Mouse (Mus musculus) kidney, adult 11 months (tissue): ENCODE data around the gene Hmg20b.

Source experiments
- DNase-seq: peaks from one replicate; pipeline ENCODE4 v3.0.0; 2022

Hmg20b gene

DNA sequence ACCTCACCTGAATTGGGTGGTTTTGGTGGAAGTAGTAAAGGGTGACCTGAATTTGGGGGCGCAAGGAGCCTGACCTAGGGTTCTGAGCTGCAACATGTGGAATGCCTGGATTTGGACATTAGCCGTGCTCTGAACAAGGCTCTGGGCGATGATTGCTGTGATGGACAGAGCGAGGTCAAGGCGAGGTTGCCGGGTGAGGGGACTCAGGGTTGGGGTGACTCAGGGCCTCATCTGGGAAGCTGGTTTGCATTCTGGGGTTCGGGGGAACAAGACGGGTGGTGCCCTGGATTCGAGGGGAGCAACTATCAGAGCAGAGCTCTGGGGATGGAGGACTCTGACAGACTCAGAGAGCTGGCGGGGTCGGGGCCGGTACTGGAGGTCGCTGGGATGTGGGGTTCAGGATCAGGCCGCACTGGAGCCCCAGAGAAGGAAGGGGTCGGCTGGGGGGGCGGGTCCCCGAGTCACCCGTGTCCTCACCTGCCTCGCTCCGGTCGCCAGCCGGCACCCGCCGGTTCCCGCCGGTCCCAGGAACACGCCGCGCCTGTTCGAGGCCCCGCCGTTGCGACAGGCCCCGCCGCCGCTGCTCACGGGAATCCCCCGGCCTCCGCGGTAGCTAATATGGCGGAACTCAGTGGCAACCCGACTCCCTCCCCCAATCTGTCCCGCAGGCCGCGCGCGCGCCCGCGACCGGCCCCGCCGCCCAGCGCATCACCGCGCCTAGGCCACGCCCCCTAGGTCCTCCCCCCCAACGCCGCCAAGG is 27.7 kb upstream of the Hmg20b start, which contains the start of gene Fzr1:
Gene Fzr1, minus strand, starts transcription at position 724 of the 760 bp plus-strand sequence.
- DNase-seq, result no peak

DNA sequence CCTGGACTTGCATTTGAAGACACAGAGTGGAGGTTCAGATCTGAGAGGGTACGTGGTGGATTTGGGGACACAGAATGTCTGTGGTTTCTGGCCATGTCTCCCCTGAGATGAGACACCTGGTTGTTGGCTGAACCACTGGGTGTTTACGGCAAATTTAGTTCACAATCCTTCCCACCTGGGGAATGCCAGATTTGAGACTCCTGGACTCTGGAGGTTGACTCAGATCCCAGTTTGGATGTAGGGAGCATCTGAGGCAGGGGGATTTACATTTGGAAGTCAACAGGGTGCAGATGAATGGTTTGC is 27.0 kb upstream of the Hmg20b start:
- DNase-seq, result no peak

DNA sequence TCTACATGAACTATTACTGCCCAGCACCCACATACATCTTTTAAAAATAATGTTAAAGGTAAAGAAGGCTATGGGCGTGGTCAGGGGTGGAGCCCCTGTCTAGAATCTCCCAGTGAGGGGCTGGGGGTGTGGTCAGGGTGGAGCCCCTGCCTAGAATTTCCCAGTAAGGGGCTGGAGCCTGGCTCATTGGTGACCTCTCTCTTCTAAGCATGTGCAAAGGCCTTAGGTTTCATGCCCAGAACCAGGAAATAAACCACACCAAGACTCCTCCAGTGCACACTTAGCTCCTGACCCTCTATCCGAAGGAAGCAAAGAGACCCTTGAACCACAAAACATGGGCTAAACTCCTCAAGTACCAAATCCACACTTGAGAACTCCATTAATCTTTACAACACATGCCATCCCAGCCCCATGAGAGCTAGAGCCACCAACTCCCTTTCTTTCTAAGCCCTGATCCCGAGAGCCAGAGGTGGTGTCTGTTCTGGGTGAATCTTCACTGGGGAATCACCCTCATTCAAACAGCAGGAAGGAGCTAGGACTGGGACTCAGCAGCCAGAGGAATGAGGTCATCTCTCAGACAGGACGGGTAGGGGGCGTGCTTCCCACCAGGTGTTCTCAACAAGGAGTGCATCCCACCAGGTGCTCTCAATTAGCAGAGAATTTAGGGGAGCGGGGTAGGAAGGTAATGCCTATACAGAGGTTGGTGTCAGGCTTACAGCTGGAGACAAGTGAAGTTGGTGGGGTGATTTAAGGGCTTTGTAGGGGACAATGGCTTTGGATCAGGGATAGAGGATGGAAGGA is 26.5 kb upstream of the Hmg20b start:
- no peak for DNase-seq

DNA sequence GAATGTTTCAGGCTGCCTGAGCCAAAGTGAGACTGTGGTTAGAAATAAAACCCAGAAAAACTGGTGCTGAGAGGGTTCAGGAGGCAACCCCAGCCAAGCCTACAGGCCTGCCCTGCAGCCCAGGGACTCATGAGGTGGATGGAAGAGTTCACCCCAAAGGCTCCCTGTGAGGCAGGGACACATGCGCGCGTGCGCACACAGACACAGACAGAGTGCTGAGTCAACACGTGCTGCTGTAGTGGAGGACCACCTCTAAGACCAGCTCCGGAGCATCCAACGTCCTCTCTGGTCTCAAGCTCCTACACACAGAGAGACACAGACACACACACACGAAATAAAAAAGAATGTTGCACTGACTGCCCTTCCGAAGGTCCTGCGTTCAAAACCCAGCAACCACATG is 25.0 kb upstream of the Hmg20b start:
- no peak for DNase-seq

DNA sequence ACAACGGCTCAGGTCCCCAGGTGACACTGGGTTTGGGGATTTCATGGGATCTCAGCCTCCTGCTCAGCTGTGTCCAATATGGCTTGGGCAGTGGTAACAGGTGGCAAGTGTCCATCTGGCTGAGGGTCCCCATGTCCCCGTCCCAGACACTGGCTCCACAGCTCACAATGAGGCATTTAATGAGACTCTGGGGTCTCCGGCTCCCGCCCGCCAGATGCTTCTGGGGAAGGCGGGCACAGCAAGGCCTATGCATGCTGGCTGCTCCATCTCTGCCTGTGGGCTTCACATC is 16.9 kb upstream of the Hmg20b start:
- no peak for DNase-seq

DNA sequence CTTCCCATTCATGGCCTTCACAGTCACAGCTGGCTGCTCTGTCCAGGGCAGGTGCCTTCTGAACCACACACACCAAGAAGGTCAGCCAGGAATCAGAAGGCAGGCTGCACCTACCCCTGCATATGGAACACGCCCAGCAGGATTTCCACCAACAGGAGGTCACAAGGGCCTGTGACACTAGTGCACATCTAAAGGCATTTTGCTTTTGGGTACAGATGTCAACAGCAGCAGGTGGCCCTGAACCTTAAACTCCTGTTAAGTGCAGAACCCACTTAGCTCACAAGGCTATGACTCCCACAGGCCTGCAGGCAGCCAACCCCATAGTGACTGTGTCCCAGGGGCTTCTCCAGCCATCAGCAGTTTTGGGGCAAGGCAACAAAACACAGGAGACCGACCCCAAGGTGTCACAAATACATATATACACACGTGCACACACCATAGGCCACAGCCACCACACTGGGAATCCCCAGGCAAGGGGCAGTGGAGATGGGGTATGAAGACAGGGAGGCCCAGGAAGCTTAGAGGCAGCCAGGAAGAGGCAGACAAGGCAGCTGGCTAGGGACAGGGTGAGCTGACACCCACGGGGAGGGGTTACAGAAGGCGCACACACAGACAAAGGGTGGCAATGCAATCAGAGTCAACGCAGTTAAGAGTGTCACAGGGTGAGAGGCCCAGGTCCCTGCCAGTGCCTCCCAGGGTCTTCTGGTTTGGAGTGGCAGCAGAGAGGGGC is 16.4 kb upstream of the Hmg20b start:
- no peak for DNase-seq

DNA sequence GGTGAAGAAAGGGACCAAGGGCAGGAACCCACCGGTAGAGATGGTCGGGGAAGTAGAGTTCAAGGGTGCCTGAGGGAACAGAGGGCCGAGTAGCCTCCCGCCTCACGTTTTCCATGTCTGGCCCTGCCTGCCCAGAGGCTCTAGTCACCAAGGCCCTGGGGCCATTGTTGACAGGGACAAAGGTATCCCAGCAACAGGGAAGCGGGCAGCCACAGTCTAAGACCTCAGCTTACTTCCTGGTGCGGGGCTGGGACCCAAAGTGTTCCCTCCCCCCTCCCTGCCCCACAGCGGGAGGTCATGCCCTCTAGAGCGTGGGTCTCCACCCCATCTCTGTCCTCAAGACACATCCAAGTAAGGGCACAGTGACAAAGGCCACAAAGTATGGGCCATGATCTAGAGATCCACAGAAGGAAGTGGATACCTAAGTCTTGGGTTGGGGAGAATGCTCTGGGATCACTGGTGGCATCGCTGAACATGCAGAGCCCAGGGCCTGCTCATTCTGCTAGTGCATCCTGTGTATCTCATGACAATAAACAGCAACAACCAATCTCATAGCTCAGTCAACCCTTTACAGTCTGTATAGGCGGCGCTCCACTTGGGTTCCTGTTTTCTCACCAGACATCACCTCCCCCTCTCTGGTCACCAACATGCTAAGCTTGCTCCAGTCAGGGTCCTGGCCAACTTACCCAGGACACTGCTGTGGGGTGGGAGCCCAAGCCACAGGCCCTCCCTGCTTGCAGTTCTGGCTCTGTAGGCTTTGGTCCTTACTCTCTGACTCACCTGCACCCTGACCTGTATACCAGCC is 15.6 kb upstream of the Hmg20b start, which contains the start of gene 4930404N11Rik:
Gene 4930404N11Rik, minus strand, starts transcription at position 145 of the 805 bp plus-strand sequence.
- DNase-seq, result no peak

DNA sequence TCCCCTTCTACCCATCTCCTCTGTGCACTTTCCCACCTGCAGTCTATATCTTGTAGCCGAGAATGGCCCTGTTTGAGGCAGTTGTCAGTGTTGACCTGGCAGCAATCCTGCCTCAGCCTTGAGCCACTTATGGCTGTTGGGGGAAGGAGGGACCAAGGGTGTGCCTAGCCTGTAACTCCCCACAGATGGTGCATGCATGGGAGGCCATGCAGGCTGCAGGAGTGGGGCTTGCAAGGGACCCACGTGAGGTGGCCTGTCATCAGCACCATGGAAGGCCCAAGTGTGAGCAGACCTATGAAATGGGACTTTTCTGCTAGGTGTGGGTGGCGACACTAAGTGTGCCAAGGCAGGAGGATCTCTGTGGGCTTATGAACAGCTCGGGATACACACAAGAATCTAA is 14.8 kb upstream of the Hmg20b start:
- no peak for DNase-seq

DNA sequence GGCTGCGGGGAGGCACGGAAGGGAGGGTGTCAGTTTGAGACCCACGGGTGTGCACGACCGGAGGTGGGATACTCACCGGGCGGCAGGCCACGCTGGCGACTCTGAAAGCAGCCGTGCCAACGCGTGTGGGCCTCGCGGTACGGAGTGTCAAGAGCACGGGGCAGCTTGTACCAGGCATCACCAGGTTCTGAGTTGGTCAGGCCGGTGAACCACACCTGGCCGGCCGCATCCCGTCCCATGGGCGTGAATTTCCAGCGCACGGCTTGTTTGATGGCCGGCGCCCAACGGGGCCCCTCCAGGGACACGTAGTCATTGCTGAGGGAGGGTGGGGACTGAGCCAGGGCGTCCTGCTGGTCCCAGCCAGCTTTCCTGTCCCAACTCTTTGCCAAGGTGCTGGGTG is 14.4 kb upstream of the Hmg20b start:
- DNase-seq, result no peak

DNA sequence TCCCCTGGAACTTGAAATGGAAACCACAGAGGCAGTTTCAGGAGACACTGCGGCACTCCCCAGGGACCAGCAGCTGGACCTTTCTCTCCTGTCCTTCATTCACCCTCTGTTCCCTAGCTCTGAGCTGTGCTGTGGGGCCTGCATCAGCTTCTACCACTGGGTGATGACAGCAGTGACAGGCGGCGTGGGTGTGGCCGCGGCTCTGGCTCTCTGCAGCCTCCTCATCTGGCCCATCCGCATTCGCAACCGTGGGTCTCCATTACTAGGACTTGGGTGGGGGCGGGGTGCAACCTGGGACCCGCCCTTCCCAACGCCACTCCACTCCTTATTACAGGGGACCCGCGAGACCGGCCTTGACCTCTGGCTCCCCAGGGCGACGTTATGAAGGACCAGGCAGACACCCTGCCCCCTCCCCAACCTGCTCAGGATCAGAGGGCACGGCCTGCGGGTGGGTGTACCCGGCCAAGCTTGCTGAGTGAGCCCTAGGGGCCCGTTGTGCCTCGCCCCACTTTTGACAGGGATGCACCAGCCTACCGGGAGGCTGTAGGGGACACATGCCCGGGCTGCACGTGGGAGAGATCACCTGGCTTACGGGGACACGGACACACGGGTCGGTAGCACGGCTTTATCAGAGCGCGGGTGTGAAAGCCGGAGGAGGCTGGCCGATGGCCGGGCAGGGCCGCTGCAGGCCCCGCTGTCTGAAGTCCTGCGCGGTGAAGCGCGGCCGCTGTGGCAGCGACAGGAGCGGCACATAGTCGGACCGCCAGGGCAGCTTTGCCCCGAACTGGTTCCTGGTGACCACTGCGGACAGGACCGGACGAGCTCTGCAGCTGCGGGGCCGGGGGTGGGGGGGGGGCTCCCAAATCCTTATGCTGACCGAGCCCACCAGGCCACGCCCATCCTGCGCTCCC is 13.4 kb upstream of the Hmg20b start:
- DNase-seq, result no peak

DNA sequence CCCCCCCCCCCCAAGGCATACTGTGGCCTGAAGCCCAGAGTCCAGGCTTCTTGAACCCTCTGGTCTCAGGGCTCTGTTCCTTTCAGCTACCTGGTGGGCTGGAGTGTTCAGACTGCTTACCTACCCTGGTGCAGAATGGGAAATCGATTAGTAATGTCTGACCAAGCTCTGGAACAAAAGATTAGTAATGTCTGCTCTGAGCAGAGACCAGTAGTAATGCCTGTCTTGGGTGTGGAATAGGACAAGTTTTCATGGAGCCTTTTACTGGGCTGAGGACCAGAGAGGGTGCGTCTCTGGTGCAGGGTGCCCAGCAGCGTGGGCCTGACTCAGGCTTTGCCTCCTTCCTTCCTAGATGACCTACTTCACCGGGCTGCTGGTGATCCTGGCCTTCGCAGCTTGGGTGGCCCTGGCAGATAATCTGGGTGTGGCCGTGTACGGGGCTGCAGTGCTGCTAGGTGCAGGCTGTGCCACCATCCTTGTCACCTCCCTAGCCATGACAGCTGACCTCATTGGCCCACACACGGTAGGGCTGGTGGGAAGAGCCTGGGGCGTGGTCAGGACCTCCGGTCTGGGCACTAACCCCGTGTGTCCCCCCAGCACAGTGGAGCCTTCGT is 12.2 kb upstream of the Hmg20b start:
- DNase-seq, result no peak

DNA sequence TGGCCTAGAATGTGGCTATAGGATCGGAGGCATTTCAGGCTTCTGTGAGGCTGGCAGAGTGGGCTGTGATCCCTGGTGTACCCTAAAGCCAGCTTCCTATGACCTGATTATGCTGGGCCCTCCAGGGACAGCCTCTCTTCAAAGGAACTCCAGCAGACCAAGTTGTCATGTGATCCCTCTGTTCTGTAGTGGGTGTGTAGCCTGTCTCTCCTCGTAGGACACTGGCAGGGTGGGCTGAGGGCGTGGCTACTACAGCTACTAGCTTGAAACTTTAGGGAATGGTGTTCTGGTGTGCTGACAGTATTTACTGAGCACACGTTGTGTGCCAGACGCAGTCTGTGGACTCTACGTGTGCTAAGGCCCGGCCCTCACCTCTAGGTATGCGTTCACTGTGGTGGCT is 10.4 kb upstream of the Hmg20b start:
- no peak for DNase-seq

DNA sequence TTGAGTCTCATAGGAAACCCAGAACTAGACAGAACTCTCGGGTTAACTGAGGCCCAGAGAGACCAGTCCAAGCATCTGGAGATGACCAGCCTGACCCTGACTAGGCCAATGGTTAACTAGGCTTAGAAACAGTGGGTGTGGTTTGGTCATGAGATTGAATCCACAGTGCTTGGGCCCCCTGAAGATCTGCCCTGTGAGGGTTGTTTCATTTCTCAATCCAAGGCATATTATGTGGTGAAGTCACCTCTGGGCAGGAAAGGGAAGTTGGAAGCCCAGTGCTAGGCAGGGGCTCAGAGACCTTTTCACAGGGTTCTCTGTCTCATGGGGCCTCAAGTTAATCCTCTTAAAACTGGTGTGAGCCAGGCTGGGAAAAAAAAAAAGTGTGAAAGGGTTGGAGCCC is 8.6 kb upstream of the Hmg20b start:
- DNase-seq, result peak; percentile 67

DNA sequence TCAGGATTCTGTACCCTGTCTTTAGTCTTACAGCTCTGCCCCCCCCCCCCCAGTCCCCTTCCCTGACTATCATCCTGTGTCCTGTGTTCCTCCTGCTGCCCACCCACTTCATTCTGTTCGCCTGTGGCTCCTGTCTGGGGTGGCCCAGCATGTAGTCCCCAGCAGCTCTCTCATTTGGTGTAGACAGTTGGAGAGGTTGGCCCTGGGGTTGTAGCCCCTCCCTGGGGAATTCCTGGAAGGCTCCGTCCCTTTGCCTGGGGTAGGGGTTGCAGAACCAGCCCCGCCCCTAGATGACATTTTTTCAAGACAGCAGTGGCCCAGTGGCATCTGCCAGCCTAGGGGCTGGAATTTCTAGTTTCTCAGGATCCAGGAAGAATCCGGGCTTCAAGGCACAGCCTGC is 7.9 kb upstream of the Hmg20b start:
- DNase-seq, result no peak

DNA sequence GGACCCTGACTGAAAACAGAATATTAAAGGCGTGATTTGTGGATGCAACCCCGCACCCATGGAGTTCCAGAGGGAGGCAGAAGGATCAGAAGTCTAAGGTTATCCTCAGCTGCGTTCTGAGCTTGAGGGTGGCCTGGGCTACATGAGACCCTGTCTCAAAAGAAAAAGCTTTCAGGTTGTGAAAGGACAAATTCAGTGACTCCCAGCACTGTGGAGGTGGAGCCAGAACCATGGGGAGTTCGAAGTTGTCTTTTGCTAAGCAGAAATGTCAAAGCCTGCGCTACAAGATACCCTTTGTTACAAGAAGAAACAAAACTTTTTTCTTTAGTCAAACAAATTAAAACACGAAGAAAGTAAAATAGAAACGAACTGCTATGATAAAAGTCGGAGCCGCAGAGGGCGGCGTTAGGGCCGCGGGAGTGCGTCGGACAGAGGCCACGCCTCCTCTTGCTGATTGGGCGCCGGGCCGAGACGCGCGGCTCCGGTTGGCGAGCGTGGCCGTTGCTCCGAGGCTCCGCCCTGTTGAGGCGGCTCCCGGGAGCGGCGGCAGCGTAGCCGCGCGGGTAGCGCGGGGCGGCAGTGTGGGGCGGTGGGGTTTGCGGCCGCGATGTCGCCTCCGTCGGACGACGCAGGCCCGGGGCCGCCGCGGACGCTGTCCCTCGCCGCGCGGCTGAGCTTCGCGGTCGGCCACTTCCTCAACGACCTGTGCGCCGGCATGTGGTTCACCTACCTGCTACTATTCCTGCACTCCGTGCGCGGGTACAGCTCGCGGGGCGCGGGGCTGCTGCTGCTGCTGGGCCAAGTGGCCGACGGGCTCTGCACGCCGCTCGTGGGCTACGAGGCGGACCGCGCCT is 6.9 kb upstream of the Hmg20b start, which contains the start of gene Mfsd12:
Gene Mfsd12, plus strand, starts transcription at position 501 of the 854 bp plus-strand sequence.
- DNase-seq, result peak; percentile 85

DNA sequence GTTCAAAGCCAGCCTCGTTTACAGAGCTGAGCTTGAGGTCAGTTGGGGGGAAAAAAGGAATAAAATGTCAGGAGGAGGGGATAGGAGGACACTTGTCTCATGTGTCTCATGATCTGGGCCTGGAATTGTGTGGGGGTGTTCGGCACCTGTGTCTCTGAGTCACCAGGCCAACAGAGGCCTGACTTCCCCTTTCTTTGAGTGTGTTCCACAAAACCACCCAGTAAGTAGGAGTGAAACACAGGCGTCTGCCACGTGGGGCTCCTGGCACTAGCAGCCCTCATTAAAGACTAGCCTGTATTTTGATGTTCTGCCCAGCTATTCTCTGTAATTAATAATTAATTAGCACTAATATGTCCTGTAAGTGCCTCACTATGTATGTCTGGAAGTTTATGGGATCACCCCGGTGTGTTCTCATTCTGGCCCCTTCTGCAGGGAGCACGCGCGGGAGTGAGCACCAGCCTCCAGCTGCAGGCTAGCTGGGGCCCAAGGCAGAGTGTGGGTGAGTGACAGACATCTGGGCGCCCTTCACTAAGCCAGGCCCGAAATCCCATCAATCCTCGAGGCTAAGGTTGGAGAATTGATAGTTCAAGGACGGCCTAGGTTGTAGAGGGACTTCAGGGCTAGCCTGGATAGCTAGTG is 6.2 kb upstream of the Hmg20b start:
- DNase-seq, result peak; percentile 64

DNA sequence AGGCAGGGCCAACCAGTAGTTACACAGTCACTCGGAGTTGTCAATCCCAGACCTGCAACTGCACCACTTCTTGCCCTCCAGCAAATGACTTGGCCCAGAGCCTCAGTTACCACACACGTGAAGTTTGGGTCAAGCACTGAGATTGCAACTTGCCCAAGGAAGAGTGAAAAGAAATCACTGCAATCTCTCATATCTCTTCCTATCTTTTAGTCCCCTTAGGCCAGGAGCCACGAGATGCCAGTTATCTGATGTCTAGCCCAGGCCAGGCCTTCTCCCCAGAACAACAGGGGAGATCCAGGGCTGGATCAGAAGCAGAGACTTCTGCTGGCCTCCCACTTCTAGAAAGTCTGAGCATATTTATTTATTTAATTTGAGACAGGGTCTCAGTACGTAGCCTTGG is 5.3 kb upstream of the Hmg20b start:
- DNase-seq, result no peak

DNA sequence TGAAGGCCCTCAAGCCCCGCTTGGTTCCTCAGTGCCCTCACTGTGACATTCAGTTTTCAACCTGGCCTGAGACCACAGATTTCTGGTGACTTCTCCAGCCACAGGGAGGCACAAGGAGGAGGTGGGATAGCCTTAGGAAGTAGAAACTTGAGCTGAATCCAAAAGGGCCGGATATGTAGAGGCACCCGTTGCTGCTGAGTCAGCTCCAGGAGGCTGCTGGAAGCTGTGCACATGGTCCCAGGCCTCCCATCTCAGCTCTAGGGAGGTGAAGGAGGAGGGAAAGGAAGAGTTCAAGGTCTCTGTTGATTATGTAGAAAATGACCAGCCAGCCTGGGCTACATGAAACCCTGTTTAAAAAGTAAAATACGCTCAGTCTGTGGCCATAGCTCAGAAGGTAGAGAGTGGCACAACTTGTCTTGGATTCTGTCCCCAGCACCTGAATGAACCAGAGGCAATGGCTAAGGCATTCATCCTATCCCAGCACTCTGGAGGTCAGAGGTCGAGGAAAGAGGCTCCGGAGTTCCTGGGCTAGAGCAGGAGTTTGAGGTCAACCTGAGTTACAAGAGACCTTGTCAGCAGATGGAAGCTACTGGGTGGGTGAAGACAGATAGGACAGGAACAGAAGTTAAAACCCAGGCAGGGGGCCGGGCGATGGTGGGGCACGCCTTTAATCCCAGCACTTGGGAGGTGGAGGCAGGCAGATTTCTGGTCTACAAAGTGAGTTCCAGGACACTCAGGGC is 4.6 kb upstream of the Hmg20b start:
- DNase-seq, result no peak

DNA sequence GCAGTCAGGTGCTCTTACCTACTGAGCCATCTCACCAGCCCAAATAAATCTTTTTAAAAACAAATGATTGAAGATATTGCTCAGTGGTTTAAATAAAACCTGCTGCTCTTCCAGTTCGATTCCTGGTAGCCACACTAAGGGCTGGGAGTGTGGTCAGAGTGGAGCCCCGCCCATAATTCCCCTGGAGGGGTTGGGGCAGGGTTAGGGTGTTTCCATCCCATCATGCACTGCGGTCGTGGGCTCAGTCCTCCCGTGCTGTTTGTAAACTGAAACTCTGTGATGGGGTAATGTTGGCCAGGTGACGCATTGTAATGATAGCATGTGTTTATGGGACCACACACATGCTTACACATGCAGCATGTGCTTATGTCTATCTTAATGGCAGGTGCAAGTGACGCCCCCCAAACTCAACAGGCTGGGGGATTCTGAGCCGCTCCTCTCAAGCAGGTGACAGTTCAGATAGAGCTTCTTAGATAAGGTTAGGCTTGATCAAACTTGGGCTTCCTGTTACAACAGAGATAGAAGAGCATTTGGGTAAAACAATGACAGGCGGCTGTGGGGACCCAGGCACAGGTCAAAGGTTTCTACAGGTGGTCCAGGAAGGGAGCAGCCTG is 1.5 kb upstream of the Hmg20b start:
- DNase-seq, result no peak
